Mouse (Mus musculus) midbrain, embryonic 13.5 days (tissue): ENCODE data around the gene Cfd. TPM values are rescaled to one million over a fixed set of nuclear protein-coding genes. Genes with fewer than 3 reads are reported as not detected.
A peak's percentile ranks its signal among the peaks of the same experiment; 100 is the strongest.

Experiments
- ATAC-seq: fragments of 200-750 bp; cut with Nextera tagmentation; 2 replicates; pipeline ENCODE4 v1.8.0; 2017; ENCODE audit warnings: mild to moderate bottlenecking, moderate TSS enrichment, moderate library complexity
- H3K27ac ChIP-seq: fragments of 300-500 bp; sonication (generic); 2 replicates; pipeline ENCODE4 v1.5.1; 2015; ENCODE audit warnings: inconsistent platforms, mild to moderate bottlenecking, moderate library complexity
- H3K27me3 ChIP-seq: fragments of 300-500 bp; sonication (generic); 2 replicates; pipeline ENCODE4 v1.6.1; 2015; ENCODE audit warnings: mild to moderate bottlenecking, inconsistent platforms
- H3K36me3 ChIP-seq: fragments of 300-500 bp; sonication (generic); 2 replicates; pipeline ENCODE4 v1.6.1; 2015; ENCODE audit warnings: mild to moderate bottlenecking, inconsistent platforms
- H3K4me1 ChIP-seq: fragments of 300-500 bp; sonication (generic); replicated peaks from 2 replicates; pipeline ENCODE4 v1.6.1; 2015; ENCODE audit warnings: inconsistent platforms
- H3K4me2 ChIP-seq: fragments of 300-500 bp; sonication (generic); replicated peaks from 2 replicates; pipeline ENCODE4 v1.6.1; 2015; ENCODE audit warnings: moderate library complexity, mild to moderate bottlenecking, inconsistent platforms
- H3K4me3 ChIP-seq: fragments of 300-500 bp; sonication (generic); replicated peaks from 2 replicates; pipeline ENCODE4 v1.5.1; 2015; ENCODE audit warnings: mild to moderate bottlenecking, inconsistent platforms
- H3K9ac ChIP-seq: fragments of 300-500 bp; sonication (generic); replicated peaks from 2 replicates; pipeline ENCODE4 v1.6.1; 2015; ENCODE audit warnings: mild to moderate bottlenecking, inconsistent platforms
- H3K9me3 ChIP-seq: fragments of 300-500 bp; sonication (generic); 2 replicates; pipeline ENCODE4 v1.6.1; 2016; ENCODE audit warnings: mild to moderate bottlenecking, inconsistent platforms
- WGBS: fragments of 180-500 bp; shearing (Covaris S2); methylation state at CpG from one replicate; pipeline ENCODE4 v1.1.7; 2015; 5-methylcytosine and 5-hydroxymethylcytosine counted together
- polyA plus RNA-seq: library from polyadenylated mRNA; unstranded; fragments of >200 nt; fragmentation: Nextera tagmentation; extraction: Ambion mirVana; gene quantifications from 2 replicates; pipeline ENCODE4 v1.2.1, GENCODE M21; 2015

Cfd gene
- polyA plus RNA-seq, 1 experiment from 2014 or later: not detected

- Histone ChIP-seq H3K27me3 (no peaks in the 10 kb centered on the region), H3K4me3 (peak overlapping the region; percentile 99), H3K36me3 (peaks cover 44% of the 10 kb centered on the region), H3K4me1 (peaks cover 69% of the 10 kb centered on the region), H3K27ac (peak overlapping the region; percentile 100), H3K9me3 (no peaks in the 10 kb centered on the region), H3K9ac (peak overlapping the region; percentile 98), H3K4me2 (peak overlapping the region; percentile 100)
- 5% methylated on average over 10 of the region's 10 CpGs for WGBS
- ATAC-seq: no peak
Measured at GRCm38 (mm10) chr10:79855558-79856184, 35.0 kb upstream of the Cfd start.

- Histone ChIP-seq H3K4me1 (peaks cover 66% of the 10 kb centered on the region), H3K9me3 (no peaks in the 10 kb centered on the region), H3K27ac (peak overlapping the region; percentile 54; the same call in 1 of the 2 replicates), H3K27me3 (no peaks in the 10 kb centered on the region), H3K36me3 (peaks cover 50% of the 10 kb centered on the region), H3K4me3 (peak overlapping the region; percentile 99), H3K9ac (peak overlapping the region; percentile 98), H3K4me2 (peak overlapping the region; percentile 100)
- 43% methylated on average over 6 of the region's 6 CpGs for WGBS
- ATAC-seq: no peak
Measured at GRCm38 (mm10) chr10:79856280-79856679, 34.4 kb upstream of the Cfd start.

- Histone ChIP-seq H3K27me3 (no peaks in the 10 kb centered on the region), H3K27ac (peak overlapping the region; percentile 54), H3K4me3 (peak overlapping the region; percentile 99), H3K9me3 (no peaks in the 10 kb centered on the region), H3K4me1 (peaks cover 60% of the 10 kb centered on the region), H3K9ac (peak overlapping the region; percentile 98), H3K36me3 (peaks cover 56% of the 10 kb centered on the region), H3K4me2 (peak overlapping the region; percentile 100)
- ATAC-seq: no peak
- WGBS: 65% methylated on average over 7 of the region's 7 CpGs
Measured at GRCm38 (mm10) chr10:79856704-79857451, 33.8 kb upstream of the Cfd start.

GRCm38 (mm10) chr10:79857452-79857811, 33.2 kb upstream of the Cfd start:
- 44% methylated on average over 4 of the region's 4 CpGs for WGBS
- peaks cover 62% of the 10 kb centered on the region for H3K36me3 ChIP-seq
- H3K4me2 ChIP-seq: peak overlapping the region; percentile 100
- peak overlapping the region; percentile 99 for H3K4me3 ChIP-seq
- peak overlapping the region; percentile 54 for H3K27ac ChIP-seq
- no peak for ATAC-seq
- peak overlapping the region; percentile 98 for H3K9ac ChIP-seq
- H3K4me1 ChIP-seq: peaks cover 55% of the 10 kb centered on the region
- H3K9me3 ChIP-seq: no peaks in the 10 kb centered on the region
- H3K27me3 ChIP-seq: no peaks in the 10 kb centered on the region

GRCm38 (mm10) chr10:79857894-79858293, 32.8 kb upstream of the Cfd start:
- no peaks in the 10 kb centered on the region for H3K9me3 ChIP-seq
- no peaks in the 10 kb centered on the region for H3K27me3 ChIP-seq
- ATAC-seq: no peak
- H3K27ac ChIP-seq: peak overlapping the region; percentile 54
- 84% methylated on average over 2 of the region's 2 CpGs for WGBS
- peaks cover 50% of the 10 kb centered on the region for H3K4me1 ChIP-seq
- peaks cover 67% of the 10 kb centered on the region for H3K36me3 ChIP-seq
- peak overlapping the region; percentile 99 for H3K4me3 ChIP-seq
- peak overlapping the region; percentile 100 for H3K4me2 ChIP-seq
- peak overlapping the region; percentile 98 for H3K9ac ChIP-seq

- WGBS: 60% methylated on average over 17 of the region's 17 CpGs
- Histone ChIP-seq H3K4me3 (peak overlapping the region; percentile 99), H3K27me3 (no peaks in the 10 kb centered on the region), H3K9ac (peak overlapping the region; percentile 98), H3K36me3 (peaks cover 73% of the 10 kb centered on the region), H3K9me3 (no peaks in the 10 kb centered on the region), H3K4me2 (peak overlapping the region; percentile 100), H3K4me1 (peaks cover 43% of the 10 kb centered on the region), H3K27ac (peak overlapping the region; percentile 54)
- no peak for ATAC-seq
Measured at GRCm38 (mm10) chr10:79858416-79859074, 32.1 kb upstream of the Cfd start.

- Histone ChIP-seq H3K4me2 (peak overlapping the region; percentile 100; the same call in 1 of the 2 replicates), H3K27ac (peak overlapping the region; percentile 54; the same call in 1 of the 2 replicates), H3K9ac (no peak overlapping the region; the same call in 1 of the 2 replicates), H3K36me3 (peaks cover 77% of the 10 kb centered on the region), H3K4me1 (peaks cover 40% of the 10 kb centered on the region), H3K4me3 (no peak overlapping the region), H3K9me3 (no peaks in the 10 kb centered on the region), H3K27me3 (no peaks in the 10 kb centered on the region)
- WGBS: 92% methylated on average over 11 of the region's 11 CpGs
- no peak for ATAC-seq
Measured at GRCm38 (mm10) chr10:79859116-79859515, 31.5 kb upstream of the Cfd start.

GRCm38 (mm10) chr10:79860079-79860911, 30.4 kb upstream of the Cfd start:
- no peak for ATAC-seq
- Histone ChIP-seq H3K4me1 (peaks cover 47% of the 10 kb centered on the region), H3K27me3 (no peaks in the 10 kb centered on the region), H3K9me3 (no peaks in the 10 kb centered on the region), H3K4me2 (no peak overlapping the region), H3K27ac (no peak overlapping the region), H3K36me3 (peaks cover 89% of the 10 kb centered on the region), H3K9ac (no peak overlapping the region), H3K4me3 (no peak overlapping the region)
- 93% methylated on average over 26 of the region's 26 CpGs for WGBS

- Histone ChIP-seq H3K27me3 (no peaks in the 10 kb centered on the region), H3K9ac (no peak overlapping the region), H3K4me2 (no peak overlapping the region), H3K36me3 (peaks cover 98% of the 10 kb centered on the region), H3K4me3 (no peak overlapping the region), H3K4me1 (peaks cover 47% of the 10 kb centered on the region), H3K9me3 (no peaks in the 10 kb centered on the region), H3K27ac (no peak overlapping the region; the same call in 1 of the 2 replicates)
- no peak for ATAC-seq
- 78% methylated on average over 25 of the region's 25 CpGs for WGBS
Measured at GRCm38 (mm10) chr10:79861230-79862048, 29.2 kb upstream of the Cfd start.

GRCm38 (mm10) chr10:79862049-79862788, 28.4 kb upstream of the Cfd start:
- Histone ChIP-seq H3K4me1 (peaks cover 47% of the 10 kb centered on the region), H3K36me3 (peaks cover 98% of the 10 kb centered on the region), H3K4me2 (no peak overlapping the region), H3K27me3 (no peaks in the 10 kb centered on the region), H3K9me3 (no peaks in the 10 kb centered on the region), H3K4me3 (no peak overlapping the region), H3K27ac (peak overlapping the region; percentile 52; the same call in 1 of the 2 replicates), H3K9ac (no peak overlapping the region)
- no peak for ATAC-seq
- 83% methylated on average over 23 of the region's 23 CpGs for WGBS
